Mouse (Mus musculus): Measurements from ENCODE around the gene Izumo2. TPM values are rescaled to one million over a fixed set of nuclear protein-coding genes. Genes with fewer than 3 reads are reported as not detected.
"Not testable (repeated sequence)": the region's sequence is repeated elsewhere in the genome, so short reads cannot be mapped to it uniquely, and the experiment has no call there.

Gene Izumo2
- polyA plus RNA-seq, 1 experiment: not detected

GRCm38 (mm10) chr7:44748101-44749044 is 39.8 kb downstream of the Izumo2 start, which contains the start of gene Vrk3:
Gene Vrk3 (plus strand): TSS chr7:44748413.
- no peaks in the 10 kb centered on the region for H3K4me1 ChIP-seq (ENCODE audit: control insufficient read depth, insufficient read depth, low read length)
- WGBS: under 1% methylated on average over 44 of the region's 44 CpGs
- H3K27ac ChIP-seq (ENCODE audit: control insufficient read depth, insufficient read depth, low read depth, low read length, poor library complexity): peak within 1 kb of the TSS; percentile 96
- H3K4me3 ChIP-seq (replicated peaks; ENCODE audit: control insufficient read depth, low read depth, low read length): peak within 1 kb of the TSS; percentile 90
- TF ChIP-seq POLR2A (IDR thresholded peaks at IDR 0.05; ENCODE audit: borderline replicate concordance, control insufficient read depth, low read depth, low read length) (peak; percentile 52; the same call in 1 of the 2 replicates), CTCF (IDR thresholded peaks at IDR 0.05; ENCODE audit: control insufficient read depth, insufficient read depth, low read length) (no peak)

GRCm38 (mm10) chr7:44750950-44751349 is 42.4 kb downstream of the Izumo2 start, which contains the start of gene Zfp473:
Gene Zfp473 (minus strand): TSS chr7:44751050.
- H3K4me1 ChIP-seq (ENCODE audit: control insufficient read depth, insufficient read depth, low read length); H3K4me3 ChIP-seq (replicated peaks; ENCODE audit: control insufficient read depth, low read depth, low read length); H3K27ac ChIP-seq (ENCODE audit: control insufficient read depth, insufficient read depth, low read depth, low read length, poor library complexity): not testable (repeated sequence)
- 86% methylated on average over 1 of the region's 1 CpGs for WGBS

- TF ChIP-seq CTCF (IDR thresholded peaks at IDR 0.05; ENCODE audit: control insufficient read depth, insufficient read depth, low read length) (no peak), POLR2A (IDR thresholded peaks at IDR 0.05; ENCODE audit: borderline replicate concordance, control insufficient read depth, low read depth, low read length) (no peak)
- no peaks in the 10 kb centered on the region for H3K4me1 ChIP-seq (ENCODE audit: control insufficient read depth, insufficient read depth, low read length)
- no peak overlapping the region for H3K4me3 ChIP-seq (replicated peaks; ENCODE audit: control insufficient read depth, low read depth, low read length)
- 80% methylated on average over 2 of the region's 2 CpGs for WGBS
- no peak overlapping the region for H3K27ac ChIP-seq (ENCODE audit: control insufficient read depth, insufficient read depth, low read depth, low read length, poor library complexity)
Observed at GRCm38 (mm10) chr7:44757164-44757563, 48.6 kb downstream of the Izumo2 start.

DNA sequence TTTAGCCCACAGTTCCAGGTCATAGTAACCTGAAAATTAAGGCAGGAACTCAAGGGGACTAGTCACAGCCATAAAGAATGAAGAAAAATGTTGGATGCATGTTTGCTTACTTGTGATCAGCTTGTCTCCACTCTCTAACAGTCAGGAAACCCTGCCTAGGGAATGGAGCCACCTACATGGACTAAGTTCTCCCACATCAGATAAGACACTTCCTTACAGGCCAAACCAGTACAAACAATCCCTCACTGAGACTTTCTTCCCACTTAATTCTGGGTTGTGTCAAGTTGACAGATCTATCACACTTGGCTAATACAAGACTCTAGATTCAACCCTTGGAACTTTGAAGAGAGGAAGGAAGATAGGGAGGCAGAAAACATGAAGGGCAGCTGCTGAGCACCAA is 51.8 kb downstream of the Izumo2 start:
- no peaks in the 10 kb centered on the region for H3K4me1 ChIP-seq (ENCODE audit: control insufficient read depth, insufficient read depth, low read length)
- H3K4me3 ChIP-seq (replicated peaks; ENCODE audit: control insufficient read depth, low read depth, low read length): no peak overlapping the region
- no peak overlapping the region for H3K27ac ChIP-seq (ENCODE audit: control insufficient read depth, insufficient read depth, low read depth, low read length, poor library complexity)
- TF ChIP-seq CTCF (IDR thresholded peaks at IDR 0.05; ENCODE audit: control insufficient read depth, insufficient read depth, low read length): no peak
- TF ChIP-seq POLR2A (IDR thresholded peaks at IDR 0.05; ENCODE audit: borderline replicate concordance, control insufficient read depth, low read depth, low read length): no peak

DNA sequence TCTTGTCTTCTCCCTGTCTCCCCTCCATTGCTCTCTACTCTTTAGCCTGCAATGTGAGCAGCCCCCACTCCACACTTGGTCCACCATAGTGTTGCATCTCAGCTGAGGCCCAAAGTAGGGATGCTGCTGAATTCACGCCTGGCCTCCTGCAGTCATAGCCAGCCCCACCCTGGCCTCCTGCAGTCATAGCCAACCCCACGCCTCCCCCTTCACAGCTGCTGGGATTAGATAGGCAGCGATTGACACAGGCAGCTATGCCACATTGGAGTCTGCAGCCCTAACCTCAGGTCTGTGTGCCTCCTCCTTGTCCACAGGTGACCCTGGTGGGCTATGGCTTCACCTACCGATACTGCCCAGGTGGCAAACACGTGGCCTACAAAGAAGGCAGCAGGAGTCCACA is 59.6 kb downstream of the Izumo2 start:
- no peaks in the 10 kb centered on the region; the same call in 1 of the 2 replicates for H3K4me1 ChIP-seq (ENCODE audit: control insufficient read depth, insufficient read depth, low read length)
- H3K27ac ChIP-seq (ENCODE audit: control insufficient read depth, insufficient read depth, low read depth, low read length, poor library complexity): no peak overlapping the region
- TF ChIP-seq CTCF (IDR thresholded peaks at IDR 0.05; ENCODE audit: control insufficient read depth, insufficient read depth, low read length): no peak
- no peak for TF ChIP-seq POLR2A (IDR thresholded peaks at IDR 0.05; ENCODE audit: borderline replicate concordance, control insufficient read depth, low read depth, low read length)
- no peak overlapping the region for H3K4me3 ChIP-seq (replicated peaks; ENCODE audit: control insufficient read depth, low read depth, low read length)
- WGBS: 84% methylated on average over 5 of the region's 5 CpGs

Other genes starting within 250 kb of the Izumo2 start
- gene Aspdh, start 243.4 kb upstream of the Izumo2 start, polyA plus RNA-seq (2011; ENCODE audit: insufficient read depth, insufficient read length, low replicate concordance, missing spikeins): not detected in 2 replicates
- 128 and 154 TPM in 2 replicates for gene Josd2, start 240.8 kb upstream of the Izumo2 start, polyA plus RNA-seq (2011; ENCODE audit: insufficient read depth, insufficient read length, low replicate concordance, missing spikeins)
- gene Emc10, start 212.2 kb upstream of the Izumo2 start, polyA plus RNA-seq (2011; ENCODE audit: insufficient read depth, insufficient read length, low replicate concordance, missing spikeins): 41.8 and 58.8 TPM in 2 replicates
- gene Fam71e1, start 212.2 kb upstream of the Izumo2 start, polyA plus RNA-seq (2011; ENCODE audit: insufficient read depth, insufficient read length, low replicate concordance, missing spikeins): 4.6 and 5.0 TPM in 2 replicates
- gene Mybpc2, start 184.1 kb upstream of the Izumo2 start, polyA plus RNA-seq (2011; ENCODE audit: insufficient read depth, insufficient read length, low replicate concordance, missing spikeins): 1.5 and 5.4 TPM in 2 replicates
- 25.0 and 55.6 TPM in 2 replicates for gene Spib, start 176.7 kb upstream of the Izumo2 start, polyA plus RNA-seq (2011; ENCODE audit: insufficient read depth, insufficient read length, low replicate concordance, missing spikeins)
- gene Pold1, start 159.9 kb upstream of the Izumo2 start, polyA plus RNA-seq (2011; ENCODE audit: insufficient read depth, insufficient read length, low replicate concordance, missing spikeins): 147 and 216 TPM in 2 replicates
- gene Nr1h2, start 154.8 kb upstream of the Izumo2 start, polyA plus RNA-seq (2011; ENCODE audit: insufficient read depth, insufficient read length, low replicate concordance, missing spikeins): 87.8 and 123 TPM in 2 replicates
- 21.1 and 49.7 TPM in 2 replicates for gene Napsa, start 136.4 kb upstream of the Izumo2 start, polyA plus RNA-seq (2011; ENCODE audit: insufficient read depth, insufficient read length, low replicate concordance, missing spikeins)
- 1.1 and 3.9 TPM in 2 replicates for gene Kcnc3, start 118.1 kb upstream of the Izumo2 start, polyA plus RNA-seq (2011; ENCODE audit: insufficient read depth, insufficient read length, low replicate concordance, missing spikeins)
- gene Myh14, start 37.9 kb upstream of the Izumo2 start, polyA plus RNA-seq (2011; ENCODE audit: insufficient read depth, insufficient read length, low replicate concordance, missing spikeins): 0.41 TPM in 1 of 2 replicates, not detected in the other
- gene Vrk3, start 39.7 kb downstream of the Izumo2 start, polyA plus RNA-seq (2011; ENCODE audit: insufficient read depth, insufficient read length, low replicate concordance, missing spikeins): 21.6 and 33.6 TPM in 2 replicates
- gene Zfp473, start 42.3 kb downstream of the Izumo2 start, polyA plus RNA-seq (2011; ENCODE audit: insufficient read depth, insufficient read length, low replicate concordance, missing spikeins): 0.99 and 2.3 TPM in 2 replicates
- gene Nup62, start 107.3 kb downstream of the Izumo2 start, polyA plus RNA-seq (2011; ENCODE audit: insufficient read depth, insufficient read length, low replicate concordance, missing spikeins): 24.0 and 44.7 TPM in 2 replicates
- 4.2 and 24.8 TPM in 2 replicates for gene Il4i1, start 107.6 kb downstream of the Izumo2 start, polyA plus RNA-seq (2011; ENCODE audit: insufficient read depth, insufficient read length, low replicate concordance, missing spikeins)
- 24.5 and 32.7 TPM in 2 replicates for gene Atf5, start 107.9 kb downstream of the Izumo2 start, polyA plus RNA-seq (2011; ENCODE audit: insufficient read depth, insufficient read length, low replicate concordance, missing spikeins)
- 28.2 and 48.0 TPM in 2 replicates for gene Akt1s1, start 140.2 kb downstream of the Izumo2 start, polyA plus RNA-seq (2011; ENCODE audit: insufficient read depth, insufficient read length, low replicate concordance, missing spikeins)
- gene Tbc1d17, start 140.3 kb downstream of the Izumo2 start, polyA plus RNA-seq (2011; ENCODE audit: insufficient read depth, insufficient read length, low replicate concordance, missing spikeins): 24.5 and 49.2 TPM in 2 replicates
- gene Pnkp, start 148.4 kb downstream of the Izumo2 start, polyA plus RNA-seq (2011; ENCODE audit: insufficient read depth, insufficient read length, low replicate concordance, missing spikeins): 97.5 and 261 TPM in 2 replicates
- gene Ptov1, start 161.0 kb downstream of the Izumo2 start, polyA plus RNA-seq (2011; ENCODE audit: insufficient read depth, insufficient read length, low replicate concordance, missing spikeins): 51.3 and 96.4 TPM in 2 replicates
- gene Med25, start 184.0 kb downstream of the Izumo2 start, polyA plus RNA-seq (2011; ENCODE audit: insufficient read depth, insufficient read length, low replicate concordance, missing spikeins): 14.6 and 25.4 TPM in 2 replicates
- 7.0 and 21.8 TPM in 2 replicates for gene Fuz, start 187.3 kb downstream of the Izumo2 start, polyA plus RNA-seq (2011; ENCODE audit: insufficient read depth, insufficient read length, low replicate concordance, missing spikeins)
- gene Ap2a1, start 220.8 kb downstream of the Izumo2 start, polyA plus RNA-seq (2011; ENCODE audit: insufficient read depth, insufficient read length, low replicate concordance, missing spikeins): 43.5 and 60.3 TPM in 2 replicates
- not detected in 2 replicates for gene Tsks, start 234.5 kb downstream of the Izumo2 start, polyA plus RNA-seq (2011; ENCODE audit: insufficient read depth, insufficient read length, low replicate concordance, missing spikeins)